Mouse (Mus musculus) limb, embryonic 14.5 days (tissue): ENCODE measurements around the gene Olfr958. TPM values are rescaled to one million over a fixed set of nuclear protein-coding genes. Genes with fewer than 3 reads are reported as not detected.
A peak's percentile ranks its signal among the peaks of the same experiment; 100 is the strongest.

Experiments used
- ATAC-seq: fragments of 200-750 bp; cut with Nextera tagmentation; 2 replicates; pipeline ENCODE4 v1.8.0; 2017; ENCODE audit warnings: low read depth, moderate number of reproducible peaks, moderate TSS enrichment; ENCODE audit not compliant: low FRiP score
- DNase-seq: peaks from one replicate; pipeline ENCODE4 v3.0.0-alpha.2; 2015; ENCODE audit warnings: low spot score
- H3K27ac ChIP-seq: fragments of 300-500 bp; sonication (generic); replicated peaks from 2 replicates; pipeline ENCODE4 v1.5.1; 2014; ENCODE audit warnings: low read depth, mild to moderate bottlenecking, low read length, moderate library complexity, mixed read lengths
- H3K27me3 ChIP-seq: fragments of 300-500 bp; sonication (generic); 2 replicates; pipeline ENCODE4 v1.6.1; 2014; ENCODE audit warnings: low read length, mixed read lengths; ENCODE audit not compliant: control insufficient read depth, insufficient read depth
- H3K36me3 ChIP-seq: fragments of 300-500 bp; sonication (generic); 2 replicates; pipeline ENCODE4 v1.6.1; 2014; ENCODE audit warnings: mild to moderate bottlenecking, low read length, moderate library complexity, mixed read lengths; ENCODE audit not compliant: control insufficient read depth, insufficient read depth
- H3K4me1 ChIP-seq: fragments of 300-500 bp; sonication (generic); 2 replicates; pipeline ENCODE4 v1.6.1; 2014; ENCODE audit warnings: antibody characterized with exemption, low read length, mixed read lengths; ENCODE audit not compliant: control insufficient read depth, insufficient read depth
- H3K4me2 ChIP-seq: fragments of 300-500 bp; sonication (generic); replicated peaks from 2 replicates; pipeline ENCODE4 v1.6.1; 2014; ENCODE audit warnings: low read depth, mild to moderate bottlenecking, low read length, moderate library complexity; ENCODE audit not compliant: severe bottlenecking
- H3K4me3 ChIP-seq: fragments of 300-500 bp; sonication (generic); replicated peaks from 2 replicates; pipeline ENCODE4 v1.5.1; 2014; ENCODE audit warnings: low read length
- H3K9ac ChIP-seq: fragments of 300-500 bp; sonication (generic); 2 replicates; pipeline ENCODE4 v1.6.1; 2014; ENCODE audit warnings: mild to moderate bottlenecking, low read depth, low read length, moderate library complexity; ENCODE audit not compliant: severe bottlenecking
- H3K9me3 ChIP-seq: fragments of 300-500 bp; sonication (generic); 2 replicates; pipeline ENCODE4 v1.6.1; 2016; ENCODE audit warnings: low read length; ENCODE audit not compliant: control insufficient read depth
- POLR2A ChIP-seq: fragments of 200-500 bp; IDR thresholded peaks from 2 replicates; pipeline ENCODE4 v1.8.0; 2012; ENCODE audit warnings: inconsistent platforms, mild to moderate bottlenecking, moderate library complexity, borderline replicate concordance; ENCODE audit not compliant: insufficient read depth, insufficient read length; ENCODE audit errors: extremely low read depth
- whole genome bisulfite sequencing: fragments of 180-500 bp; shearing (Covaris S2); extraction: QIAGEN DNeasy Blood & Tissue Kit; methylation state at CpG from one replicate; pipeline ENCODE4 v1.1.7; 2014; 5-methylcytosine and 5-hydroxymethylcytosine counted together
- polyA plus RNA-seq, 2 experiments: library from polyadenylated mRNA; depleted of rRNA in 1 of 2; stranded (reverse) in 1 of 2; unstranded in 1 of 2; fragments of >200 nt; fragmentation: Nextera tagmentation in 1 of 2; extraction: Ambion mirVana in 1 of 2; gene quantifications; 2 replicates each; pipeline versions ENCODE4 v1.2.1 to v1.2.3; 2012 to 2014

The Olfr958 gene
- polyA plus RNA-seq, 2 experiments: not detected

GRCm38 (mm10) chr9:39515531-39515930 is 38.3 kb downstream of the Olfr958 start, which contains the start of gene Olfr957:
TSS of gene Olfr957 (minus strand) at chr9:39515809.
- DNase-seq (peak; percentile 80), ATAC-seq (peak; percentile 55; the same call in 1 of the 2 replicates)
- no peaks in the 10 kb centered on the region for H3K36me3 ChIP-seq
- no peak for TF ChIP-seq POLR2A
- H3K9me3 ChIP-seq: no peaks in the 10 kb centered on the region
- H3K4me3 ChIP-seq: no peak within 1 kb of the TSS
- H3K27ac ChIP-seq: no peak within 1 kb of the TSS
- no peak within 1 kb of the TSS for H3K9ac ChIP-seq
- H3K4me1 ChIP-seq: no peaks in the 10 kb centered on the region
- 43% methylated on average over 3 of the region's 3 CpGs for WGBS
- H3K4me2 ChIP-seq: no peak within 1 kb of the TSS
- H3K27me3 ChIP-seq: no peaks in the 10 kb centered on the region

GRCm38 (mm10) chr9:39509412-39509811 is 44.4 kb downstream of the Olfr958 start:
- TF ChIP-seq POLR2A: no peak
- no peaks in the 10 kb centered on the region for H3K9me3 ChIP-seq
- no peaks in the 10 kb centered on the region for H3K4me1 ChIP-seq
- no peak overlapping the region for H3K4me3 ChIP-seq
- no peaks in the 10 kb centered on the region for H3K36me3 ChIP-seq
- no peak overlapping the region for H3K9ac ChIP-seq
- ATAC-seq: no peak
- no peak for DNase-seq
- 81% methylated on average over 9 of the region's 9 CpGs for WGBS
- no peak overlapping the region for H3K27ac ChIP-seq
- H3K4me2 ChIP-seq: no peak overlapping the region
- no peaks in the 10 kb centered on the region for H3K27me3 ChIP-seq

- H3K27ac ChIP-seq: no peak overlapping the region
- H3K4me2 ChIP-seq: no peak overlapping the region
- no peak overlapping the region for H3K4me3 ChIP-seq
- H3K36me3 ChIP-seq: no peaks in the 10 kb centered on the region
- ATAC-seq (no peak), DNase-seq (peak; percentile 69)
- H3K9me3 ChIP-seq: no peaks in the 10 kb centered on the region
- H3K9ac ChIP-seq: no peak overlapping the region
- no peaks in the 10 kb centered on the region for H3K27me3 ChIP-seq
- 13% methylated on average over 6 of the region's 6 CpGs for WGBS
- no peak for TF ChIP-seq POLR2A
- no peaks in the 10 kb centered on the region for H3K4me1 ChIP-seq
These were observed 44.9 kb downstream of the Olfr958 start for GRCm38 (mm10) chr9:39508998-39509397.

Other genes with a start within 250 kb of the Olfr958 start
- gene Olfr948, start 228.0 kb downstream of the Olfr958 start, polyA plus RNA-seq (2012; rRNA removed): not detected in 2 replicates
- gene Olfr948, start 228.0 kb downstream of the Olfr958 start, polyA plus RNA-seq (2014; fragmentation: Nextera tagmentation; extraction: Ambion mirVana): not detected in 2 replicates
- gene Olfr951, start 166.6 kb downstream of the Olfr958 start, polyA plus RNA-seq (2012; rRNA removed): not detected in 2 replicates
- not detected in 2 replicates for gene Olfr951, start 166.6 kb downstream of the Olfr958 start, polyA plus RNA-seq (2014; fragmentation: Nextera tagmentation; extraction: Ambion mirVana)
- gene Olfr952, start 126.9 kb downstream of the Olfr958 start, polyA plus RNA-seq (2012; rRNA removed): not detected in 2 replicates
- gene Olfr952, start 126.9 kb downstream of the Olfr958 start, polyA plus RNA-seq (2014; fragmentation: Nextera tagmentation; extraction: Ambion mirVana): not detected in 2 replicates
- gene Olfr954, start 97.4 kb downstream of the Olfr958 start, polyA plus RNA-seq (2012; rRNA removed): not detected in 2 replicates
- not detected in 2 replicates for gene Olfr954, start 97.4 kb downstream of the Olfr958 start, polyA plus RNA-seq (2014; fragmentation: Nextera tagmentation; extraction: Ambion mirVana)
- gene Olfr955, start 82.1 kb downstream of the Olfr958 start, polyA plus RNA-seq (2012; rRNA removed): not detected in 2 replicates
- not detected in 2 replicates for gene Olfr955, start 82.1 kb downstream of the Olfr958 start, polyA plus RNA-seq (2014; fragmentation: Nextera tagmentation; extraction: Ambion mirVana)
- gene Olfr44, start 60.1 kb downstream of the Olfr958 start, polyA plus RNA-seq (2012; rRNA removed): not detected in 2 replicates
- not detected in 2 replicates for gene Olfr44, start 60.1 kb downstream of the Olfr958 start, polyA plus RNA-seq (2014; fragmentation: Nextera tagmentation; extraction: Ambion mirVana)
- gene Olfr957, start 38.2 kb downstream of the Olfr958 start, polyA plus RNA-seq (2012; rRNA removed): 0.06 and 0.08 TPM in 2 replicates
- not detected in 2 replicates for gene Olfr957, start 38.2 kb downstream of the Olfr958 start, polyA plus RNA-seq (2014; fragmentation: Nextera tagmentation; extraction: Ambion mirVana)
- not detected in 2 replicates for gene Olfr959, start 21.5 kb upstream of the Olfr958 start, polyA plus RNA-seq (2012; rRNA removed)
- not detected in 2 replicates for gene Olfr959, start 21.5 kb upstream of the Olfr958 start, polyA plus RNA-seq (2014; fragmentation: Nextera tagmentation; extraction: Ambion mirVana)
- gene AW551984, start 50.3 kb upstream of the Olfr958 start, polyA plus RNA-seq (2012; rRNA removed): 66.5 and 75.3 TPM in 2 replicates
- gene AW551984, start 50.3 kb upstream of the Olfr958 start, polyA plus RNA-seq (2014; fragmentation: Nextera tagmentation; extraction: Ambion mirVana): 91.0 and 103 TPM in 2 replicates
- not detected in 2 replicates for gene Olfr148, start 56.6 kb upstream of the Olfr958 start, polyA plus RNA-seq (2012; rRNA removed)
- not detected in 2 replicates for gene Olfr148, start 56.6 kb upstream of the Olfr958 start, polyA plus RNA-seq (2014; fragmentation: Nextera tagmentation; extraction: Ambion mirVana)
- gene Olfr960, start 67.3 kb upstream of the Olfr958 start, polyA plus RNA-seq (2012; rRNA removed): 0.10 TPM in 1 of 2 replicates, not detected in the other
- not detected in 2 replicates for gene Olfr960, start 67.3 kb upstream of the Olfr958 start, polyA plus RNA-seq (2014; fragmentation: Nextera tagmentation; extraction: Ambion mirVana)
- not detected in 2 replicates for gene Olfr961, start 91.0 kb upstream of the Olfr958 start, polyA plus RNA-seq (2012; rRNA removed)
- not detected in 2 replicates for gene Olfr961, start 91.0 kb upstream of the Olfr958 start, polyA plus RNA-seq (2014; fragmentation: Nextera tagmentation; extraction: Ambion mirVana)
- gene Olfr963, start 113.2 kb upstream of the Olfr958 start, polyA plus RNA-seq (2012; rRNA removed): not detected in 2 replicates
- not detected in 2 replicates for gene Olfr963, start 113.2 kb upstream of the Olfr958 start, polyA plus RNA-seq (2014; fragmentation: Nextera tagmentation; extraction: Ambion mirVana)
- gene Olfr149, start 153.1 kb upstream of the Olfr958 start, polyA plus RNA-seq (2012; rRNA removed): not detected in 2 replicates
- not detected in 2 replicates for gene Olfr149, start 153.1 kb upstream of the Olfr958 start, polyA plus RNA-seq (2014; fragmentation: Nextera tagmentation; extraction: Ambion mirVana)
- not detected in 2 replicates for gene Olfr965, start 157.3 kb upstream of the Olfr958 start, polyA plus RNA-seq (2012; rRNA removed)
- not detected in 2 replicates for gene Olfr965, start 157.3 kb upstream of the Olfr958 start, polyA plus RNA-seq (2014; fragmentation: Nextera tagmentation; extraction: Ambion mirVana)
- gene Olfr150, start 176.9 kb upstream of the Olfr958 start, polyA plus RNA-seq (2012; rRNA removed): not detected in 2 replicates
- gene Olfr150, start 176.9 kb upstream of the Olfr958 start, polyA plus RNA-seq (2014; fragmentation: Nextera tagmentation; extraction: Ambion mirVana): not detected in 2 replicates
- gene Olfr967, start 192.2 kb upstream of the Olfr958 start, polyA plus RNA-seq (2012; rRNA removed): not detected in 2 replicates
- not detected in 2 replicates for gene Olfr967, start 192.2 kb upstream of the Olfr958 start, polyA plus RNA-seq (2014; fragmentation: Nextera tagmentation; extraction: Ambion mirVana)
- not detected in 2 replicates for gene Olfr968, start 229.2 kb upstream of the Olfr958 start, polyA plus RNA-seq (2012; rRNA removed)
- gene Olfr968, start 229.2 kb upstream of the Olfr958 start, polyA plus RNA-seq (2014; fragmentation: Nextera tagmentation; extraction: Ambion mirVana): not detected in 2 replicates
- not detected in 2 replicates for gene Olfr969, start 236.9 kb upstream of the Olfr958 start, polyA plus RNA-seq (2012; rRNA removed)
- gene Olfr969, start 236.9 kb upstream of the Olfr958 start, polyA plus RNA-seq (2014; fragmentation: Nextera tagmentation; extraction: Ambion mirVana): not detected in 2 replicates